Mouse (Mus musculus) neural tube, embryonic 10.5 days (tissue): ENCODE results near the gene Nol4l.

Experiments used
- DNase-seq: peaks from one replicate; pipeline ENCODE4 v3.0.0-alpha.2; 2017; ENCODE audit warnings: low spot score; ENCODE audit errors: extremely low spot score

The Nol4l gene

GRCm38 (mm10) chr2:153445137-153446016 is 84.4 kb downstream of the Nol4l start:
- peak; percentile 77 for DNase-seq

- DNase-seq, result peak; percentile 83
Measured at GRCm38 (mm10) chr2:153444254-153445136, 85.3 kb downstream of the Nol4l start.

GRCm38 (mm10) chr2:153443434-153444240 is 86.1 kb downstream of the Nol4l start:
- peak; percentile 46 for DNase-seq

GRCm38 (mm10) chr2:153442720-153443119 is 87.1 kb downstream of the Nol4l start:
- no peak for DNase-seq

GRCm38 (mm10) chr2:153441228-153441627 is 88.5 kb downstream of the Nol4l start:
- DNase-seq, result no peak

GRCm38 (mm10) chr2:153440755-153441154 is 89.0 kb downstream of the Nol4l start:
- no peak for DNase-seq

- DNase-seq, result no peak
Measured at GRCm38 (mm10) chr2:153437306-153437659, 92.5 kb downstream of the Nol4l start.

- DNase-seq, result no peak
Measured at GRCm38 (mm10) chr2:153436641-153437305, 93.0 kb downstream of the Nol4l start.

GRCm38 (mm10) chr2:153434880-153435831 is 94.6 kb downstream of the Nol4l start:
- DNase-seq, result no peak

- no peak for DNase-seq
Measured at GRCm38 (mm10) chr2:153433859-153434258, 95.9 kb downstream of the Nol4l start.

- no peak for DNase-seq
Measured at GRCm38 (mm10) chr2:153432492-153432891, 97.3 kb downstream of the Nol4l start.

- DNase-seq, result no peak
Measured at GRCm38 (mm10) chr2:153430571-153430970, 99.2 kb downstream of the Nol4l start.

- DNase-seq, result no peak
Measured at GRCm38 (mm10) chr2:153428485-153428884, 101.3 kb downstream of the Nol4l start.

GRCm38 (mm10) chr2:153426931-153427330 is 102.8 kb downstream of the Nol4l start:
- DNase-seq, result peak; percentile 53

- peak; percentile 48 for DNase-seq
Measured at GRCm38 (mm10) chr2:153425998-153426670, 103.6 kb downstream of the Nol4l start.

- no peak for DNase-seq
Measured at GRCm38 (mm10) chr2:153425124-153425844, 104.5 kb downstream of the Nol4l start.

- no peak for DNase-seq
Measured at GRCm38 (mm10) chr2:153424557-153424956, 105.2 kb downstream of the Nol4l start.

GRCm38 (mm10) chr2:153423113-153423512 is 106.7 kb downstream of the Nol4l start:
- no peak for DNase-seq
